Mouse (Mus musculus) mesoderm, embryonic 11.5 days (tissue): ENCODE data around the gene Sema5a.
"Not testable (repeated sequence)": the region's sequence is repeated elsewhere in the genome, so short reads cannot be mapped to it uniquely, and the experiment has no call there.

Experiments used
- DNase-seq: peaks from one replicate; pipeline ENCODE4 v3.0.0-alpha.2; 2012; ENCODE audit warnings: low read depth, low spot score

Gene Sema5a

GRCm38 (mm10) chr15:32244344-32244955 is at the start of gene Sema5a:
Gene Sema5a, plus strand, starts transcription at chr15:32244810.
- peak; percentile 73 for DNase-seq

GRCm38 (mm10) chr15:32198076-32198475 is 46.5 kb upstream of the Sema5a start:
- DNase-seq = no peak

DNA sequence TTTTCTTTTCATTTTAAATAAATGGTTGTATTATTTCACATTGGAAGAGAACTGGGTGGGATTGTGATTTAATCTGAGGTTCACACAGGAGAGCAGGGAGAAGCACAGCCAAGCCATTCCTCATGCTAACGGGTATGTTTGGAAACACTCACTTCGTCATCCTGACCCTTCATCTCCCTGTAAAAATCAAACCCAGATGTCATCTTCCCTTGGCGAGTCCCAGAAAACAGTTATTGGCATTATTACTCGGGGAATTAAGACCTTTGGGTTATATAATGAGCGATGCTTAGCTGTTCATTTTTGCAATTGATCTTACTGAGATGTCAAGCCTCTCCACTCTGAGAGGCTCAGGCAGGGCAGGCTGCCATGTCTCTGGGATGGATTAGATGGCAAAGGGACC is 46.0 kb upstream of the Sema5a start:
- no peak for DNase-seq

GRCm38 (mm10) chr15:32203242-32203641 is 41.4 kb upstream of the Sema5a start:
- no peak for DNase-seq

DNA sequence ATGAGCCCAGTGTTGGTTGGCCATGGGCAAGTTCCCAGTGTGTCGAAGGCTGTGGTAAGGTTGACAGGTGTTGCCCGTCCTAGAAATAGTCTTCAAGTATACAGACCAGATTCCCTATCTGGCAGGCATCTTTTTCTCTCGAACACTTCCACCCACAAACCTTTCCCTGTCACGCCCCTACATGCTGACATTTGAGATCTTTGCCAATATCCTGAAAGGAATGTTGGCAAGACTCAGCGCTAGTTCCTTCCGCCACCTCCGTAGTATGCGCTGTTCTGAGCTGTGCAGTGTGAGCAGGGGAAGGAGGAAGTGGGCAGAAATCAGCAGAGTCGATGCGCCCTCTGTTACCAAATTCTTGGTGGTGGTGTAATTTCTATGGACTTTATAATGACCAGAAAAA is 39.7 kb upstream of the Sema5a start:
- no peak for DNase-seq

DNA sequence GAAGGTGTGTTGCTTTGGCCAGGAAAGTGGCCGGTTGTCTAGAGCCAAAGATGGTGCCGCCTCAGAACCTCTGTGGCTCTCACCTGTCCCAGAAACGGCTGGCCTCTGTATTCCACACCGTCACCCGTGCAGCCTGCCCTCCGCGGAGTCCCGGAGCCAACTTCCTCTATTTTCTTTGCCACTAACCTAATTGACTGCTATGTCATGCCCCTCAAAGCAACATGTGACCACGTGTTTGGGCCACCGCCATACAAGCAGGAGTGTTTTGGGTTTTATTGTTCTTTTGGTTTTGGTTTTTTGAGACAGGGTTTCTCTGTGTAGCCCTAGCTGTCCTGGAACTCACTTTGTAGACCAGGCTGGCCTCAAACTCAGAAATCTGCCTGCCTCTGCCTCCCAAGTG is 29.9 kb upstream of the Sema5a start:
- DNase-seq = not testable (repeated sequence)

DNA sequence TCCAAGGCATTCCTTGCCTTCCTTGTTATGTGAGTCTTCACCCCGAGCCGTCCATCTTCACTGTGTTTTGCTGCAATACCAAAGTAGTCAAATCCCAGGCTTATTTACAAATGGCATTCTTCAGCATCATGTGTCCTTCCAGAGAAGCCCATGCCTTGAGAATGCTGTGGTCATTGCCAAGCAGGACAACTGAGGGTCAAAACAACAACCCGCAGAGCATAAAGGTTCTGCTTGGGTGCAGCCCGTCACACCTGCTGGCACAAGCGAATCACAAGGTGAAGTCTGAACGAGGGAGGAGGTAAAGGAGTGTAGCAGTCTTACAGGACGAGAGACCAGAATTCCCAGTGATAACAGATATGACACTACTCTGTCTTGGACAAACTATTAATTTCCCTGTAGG is 21.6 kb upstream of the Sema5a start:
- DNase-seq = no peak

DNA sequence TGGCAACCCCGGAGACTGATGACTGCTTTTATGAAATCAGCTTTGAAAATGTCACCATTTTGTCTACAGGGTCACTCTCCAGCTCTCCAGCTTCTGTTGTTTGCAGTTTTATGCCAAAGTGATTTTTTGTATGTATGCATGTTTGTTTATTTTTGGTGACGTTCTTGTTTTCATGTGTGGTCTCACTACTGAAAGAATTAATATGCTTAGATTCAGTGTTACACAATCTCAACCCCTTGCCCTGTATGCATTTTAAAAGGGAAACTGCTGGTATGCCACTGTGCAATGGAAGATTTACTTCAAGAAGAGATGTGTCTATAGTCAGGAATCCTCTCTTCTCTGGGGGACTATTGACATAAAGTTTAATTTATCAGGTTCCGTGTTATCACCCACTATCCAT is 19.2 kb upstream of the Sema5a start:
- no peak for DNase-seq

DNA sequence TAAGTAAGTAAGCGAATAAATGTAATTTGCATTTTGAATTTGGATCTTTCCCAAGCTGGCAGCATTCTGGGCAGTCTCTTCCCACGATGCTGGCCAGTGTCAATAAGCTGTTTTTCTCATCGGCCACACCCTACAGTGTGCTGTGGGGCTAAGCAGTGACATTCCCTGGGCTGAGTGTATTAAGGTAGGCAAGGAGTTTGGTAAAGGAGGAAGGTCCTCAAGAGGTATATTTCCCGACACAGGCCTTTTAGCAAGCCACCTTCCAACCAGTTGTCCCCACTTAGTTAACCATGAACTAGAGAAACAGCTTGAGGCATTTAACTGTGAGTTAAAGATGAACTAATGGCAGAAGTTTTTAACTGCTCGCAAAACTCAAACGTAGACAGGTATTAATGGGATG is 18.2 kb upstream of the Sema5a start:
- no peak for DNase-seq

- DNase-seq = no peak
These were observed 17.7 kb upstream of the Sema5a start for GRCm38 (mm10) chr15:32226888-32227395.

DNA sequence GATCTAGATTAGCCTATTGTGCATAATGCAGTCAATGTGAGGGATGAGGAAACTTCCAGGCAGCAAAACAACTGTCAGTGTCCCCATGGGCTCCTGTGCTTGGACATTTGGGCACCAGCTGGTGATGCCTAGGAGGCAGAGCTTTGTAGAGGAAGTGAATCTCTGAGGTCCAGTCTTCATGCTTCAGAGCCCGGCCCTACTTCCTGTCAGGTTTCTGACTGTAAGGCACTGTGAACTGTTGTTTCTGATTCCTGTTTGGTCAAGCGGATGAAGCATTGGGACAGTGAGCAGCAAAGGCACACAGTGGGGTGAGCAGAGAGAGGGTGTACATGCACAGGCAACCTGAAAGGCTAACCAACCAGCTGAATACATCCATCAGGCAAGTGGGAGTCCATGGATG is 14.5 kb upstream of the Sema5a start:
- DNase-seq = no peak

GRCm38 (mm10) chr15:32232189-32232588 is 12.4 kb upstream of the Sema5a start:
- DNase-seq = no peak

DNA sequence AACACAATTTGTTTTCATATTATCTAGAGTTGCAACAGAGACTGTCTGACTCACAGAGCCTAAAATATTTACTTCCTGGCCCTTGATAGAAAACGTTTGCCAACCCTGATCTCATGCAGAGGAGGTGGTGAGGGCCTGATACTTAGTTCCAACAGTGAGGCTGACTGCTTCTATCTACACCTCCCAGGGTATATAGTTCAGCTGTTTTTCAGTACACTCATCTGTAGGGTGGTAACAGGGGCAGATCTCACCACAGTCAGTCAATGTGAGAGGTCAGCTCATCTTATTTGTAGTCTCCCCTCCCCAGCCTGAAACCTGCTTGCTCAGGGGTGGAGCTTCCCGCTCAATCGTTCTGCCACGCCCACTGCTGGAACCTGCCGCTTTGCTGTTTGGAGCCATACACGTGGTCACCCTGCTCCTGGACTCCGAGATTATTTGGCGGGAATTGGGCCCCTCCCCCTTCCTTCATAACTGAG is 11.9 kb upstream of the Sema5a start:
- not testable (repeated sequence) for DNase-seq

DNA sequence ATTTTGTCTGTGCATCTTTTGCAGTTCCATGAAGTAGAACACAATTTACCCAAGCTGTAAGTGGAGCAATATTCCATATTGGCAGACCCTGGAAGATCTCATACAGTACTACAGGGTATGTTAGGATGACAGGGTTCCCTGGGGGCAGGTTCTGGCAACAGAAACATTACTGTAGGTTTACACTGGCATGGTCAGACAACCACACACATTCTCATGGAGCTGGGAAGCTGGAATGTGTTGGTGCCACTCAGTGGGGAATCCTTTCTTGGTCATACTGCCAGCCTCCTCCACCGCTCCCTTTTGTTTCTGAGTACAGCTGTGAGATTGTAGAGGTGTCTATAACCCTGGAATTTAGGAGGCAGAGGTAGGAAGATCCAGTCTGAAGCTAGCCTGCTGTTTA is 11.2 kb upstream of the Sema5a start:
- DNase-seq = no peak

DNA sequence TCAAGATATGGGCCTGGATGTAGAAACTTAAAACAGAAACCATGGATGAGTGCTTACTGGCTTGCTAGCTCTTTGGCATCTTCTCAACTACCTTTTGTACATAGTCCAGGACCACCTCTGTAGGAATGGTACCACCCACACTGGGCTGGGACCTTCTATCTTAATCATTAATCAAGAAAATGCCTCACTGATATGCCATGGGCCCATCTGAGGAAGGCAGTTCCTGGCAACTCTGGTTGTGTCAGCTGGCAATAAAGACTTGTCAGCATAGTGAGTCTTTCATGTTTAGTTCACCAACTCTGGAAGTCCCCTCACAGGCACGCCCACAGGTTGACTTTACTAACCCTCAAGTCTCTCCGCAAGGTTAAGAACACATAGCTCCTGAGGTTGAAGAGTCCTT is 5.5 kb upstream of the Sema5a start:
- DNase-seq = no peak

- no peak for DNase-seq
These were observed 4.5 kb upstream of the Sema5a start for GRCm38 (mm10) chr15:32240159-32240558.

GRCm38 (mm10) chr15:32241666-32242065 is 2.9 kb upstream of the Sema5a start:
- DNase-seq = no peak

- DNase-seq = no peak
These were observed 1.4 kb upstream of the Sema5a start for GRCm38 (mm10) chr15:32243096-32243785.

DNA sequence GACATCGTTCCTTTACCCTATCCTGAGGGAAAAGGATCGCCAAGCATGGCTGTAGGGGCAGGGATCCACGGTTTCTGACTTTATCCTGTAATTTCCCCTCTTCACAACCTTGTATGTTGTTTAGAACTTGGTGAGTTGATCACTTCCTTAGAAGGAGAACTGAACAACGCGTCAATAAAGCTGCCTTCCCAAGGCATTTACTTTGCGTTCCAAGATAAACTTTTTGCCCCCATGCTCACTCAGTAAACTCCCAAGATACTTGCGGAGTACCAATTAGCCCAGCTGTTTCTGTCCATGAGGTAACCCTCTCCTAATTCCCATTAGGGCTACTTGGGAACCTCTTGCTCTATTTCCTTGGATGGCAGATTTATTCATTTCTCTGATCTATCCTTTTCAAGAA is 786 bp upstream of the Sema5a start:
- no peak for DNase-seq

GRCm38 (mm10) chr15:32244956-32245836 is 586 bp downstream of the Sema5a start:
- DNase-seq = no peak

DNA sequence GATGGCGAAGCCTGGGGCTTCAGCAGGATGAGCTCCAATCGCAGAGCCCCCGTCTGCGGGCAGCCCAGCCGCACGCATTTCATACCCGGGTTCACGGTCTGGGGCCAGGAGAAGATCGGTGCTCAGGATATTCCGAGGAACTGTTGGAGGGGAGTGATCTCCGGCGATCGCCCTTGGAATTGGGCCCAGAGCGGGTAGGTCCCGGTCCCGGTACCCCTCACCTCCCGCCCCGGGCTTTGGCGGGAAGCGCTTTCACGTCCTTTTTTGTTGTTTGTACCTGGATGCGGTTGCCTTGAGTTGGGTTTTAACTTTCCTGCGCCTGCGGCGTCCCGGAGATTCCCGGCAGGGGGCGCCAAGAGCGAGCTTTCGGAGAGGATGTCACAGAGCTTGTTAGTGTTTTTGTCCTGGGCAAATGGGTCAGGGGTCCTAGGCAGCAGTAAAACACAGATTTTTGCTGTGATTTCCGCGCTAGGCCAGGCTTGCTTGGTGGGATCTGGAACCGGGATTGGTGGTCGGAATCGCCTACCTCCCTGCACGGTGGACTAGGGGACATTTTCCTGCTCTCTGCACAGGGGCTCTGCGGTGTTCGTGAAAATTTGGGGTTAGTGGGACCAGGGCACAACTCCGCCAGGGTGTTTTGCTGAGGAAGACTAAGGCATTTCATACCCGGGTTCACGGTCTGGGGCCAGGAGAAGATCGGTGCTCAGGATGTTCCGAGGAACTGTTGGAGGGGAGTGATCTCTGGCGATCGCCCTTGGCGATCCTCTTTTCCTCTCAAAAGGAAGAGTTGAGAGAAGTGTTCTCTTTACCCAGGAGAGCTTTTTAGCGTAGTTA is 1.4 kb downstream of the Sema5a start:
- DNase-seq = peak; percentile 90
